Mouse (Mus musculus) embryonic facial prominence, embryonic 10.5 days (tissue): ENCODE measurements around the gene Fam193b. TPM values are rescaled to one million over a fixed set of nuclear protein-coding genes. Genes with fewer than 3 reads are reported as not detected.
"Not testable (repeated sequence)": the region's sequence is repeated elsewhere in the genome, so short reads cannot be mapped to it uniquely, and the experiment has no call there.

Experiments
- DNase-seq: peaks from one replicate; pipeline ENCODE4 v3.0.0-alpha.2; 2017; ENCODE audit warnings: low spot score
- H3K27ac ChIP-seq: fragments of 300-500 bp; sonication (generic); replicated peaks from 2 replicates; pipeline ENCODE4 v1.5.1; 2016; ENCODE audit warnings: mild to moderate bottlenecking
- H3K27me3 ChIP-seq: fragments of 300-500 bp; sonication (generic); replicated peaks from 2 replicates; pipeline ENCODE4 v1.6.1; 2016; ENCODE audit warnings: low read depth, mild to moderate bottlenecking; ENCODE audit not compliant: poor library complexity, severe bottlenecking
- H3K36me3 ChIP-seq: fragments of 300-500 bp; sonication (generic); replicated peaks from 2 replicates; pipeline ENCODE4 v1.6.1; 2016; ENCODE audit warnings: mild to moderate bottlenecking, moderate library complexity
- H3K4me1 ChIP-seq: fragments of 300-500 bp; sonication (generic); 2 replicates; pipeline ENCODE4 v1.6.1; 2016
- H3K4me3 ChIP-seq: fragments of 300-500 bp; sonication (generic); 2 replicates; pipeline ENCODE4 v1.5.1; 2016; ENCODE audit warnings: mild to moderate bottlenecking, moderate library complexity
- H3K9me3 ChIP-seq: fragments of 300-500 bp; sonication (generic); 2 replicates; pipeline ENCODE4 v1.6.1; 2016; ENCODE audit warnings: mild to moderate bottlenecking
- WGBS: fragments of 180-500 bp; shearing (Covaris S2); methylation state at CpG from one replicate; pipeline ENCODE4 v1.1.7; 2016; 5-methylcytosine and 5-hydroxymethylcytosine counted together
- polyA plus RNA-seq: library from polyadenylated mRNA; unstranded; fragments of >200 nt; fragmentation: Nextera tagmentation; extraction: Ambion mirVana; gene quantifications from 2 replicates; pipeline ENCODE4 v1.2.1, GENCODE M21; 2016

The Fam193b gene
- polyA plus RNA-seq, 1 experiment from 2014 or later: 62.7 TPM

DNA sequence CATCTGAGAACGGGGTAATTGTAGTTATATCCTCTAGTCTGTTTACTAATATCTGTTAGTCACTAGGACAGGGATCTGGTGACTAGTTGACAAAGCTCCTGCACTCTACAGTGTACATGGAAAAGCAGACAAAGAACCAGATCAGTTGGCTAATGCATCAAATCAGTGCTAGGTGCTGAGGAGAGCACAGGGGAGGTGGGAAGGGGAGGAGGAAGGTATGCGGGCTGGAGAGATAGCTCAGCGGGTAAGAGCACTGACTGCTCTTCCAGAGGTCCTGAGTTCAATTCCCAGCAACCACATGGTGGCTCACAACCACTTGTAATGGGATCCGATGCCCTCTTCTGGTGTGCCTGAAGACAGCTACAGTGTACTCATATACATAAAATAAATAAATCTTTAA lies 2.4 kb downstream of the Fam193b start:
- H3K4me3 ChIP-seq, H3K9me3 ChIP-seq, H3K27ac ChIP-seq, DNase-seq, H3K27me3 ChIP-seq: not testable (repeated sequence)
- Histone ChIP-seq H3K36me3 (peaks cover 58% of the 10 kb centered on the region), H3K4me1 (peaks cover 31% of the 10 kb centered on the region)
- 93% methylated on average over 4 of the region's 4 CpGs for WGBS

DNA sequence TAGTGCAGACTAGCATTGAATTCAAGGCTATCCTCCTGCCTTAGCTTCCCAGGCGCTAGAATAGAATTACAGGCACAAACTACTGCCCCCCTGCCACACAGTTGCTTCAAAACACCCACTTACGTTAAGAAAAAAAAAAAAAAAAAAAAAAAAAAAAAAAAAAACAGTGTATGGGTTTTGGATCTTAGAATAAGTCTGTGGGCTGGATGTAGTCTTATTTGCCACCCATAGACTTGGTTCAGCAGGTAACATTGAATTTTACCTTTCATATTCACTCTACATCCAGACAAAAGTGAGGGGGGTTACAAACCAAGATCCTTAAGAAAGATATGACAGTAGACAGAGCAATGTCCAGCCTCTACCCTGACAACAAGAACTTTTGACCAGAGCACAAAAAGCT lies 3.0 kb downstream of the Fam193b start:
- 85% methylated on average over 2 of the region's 2 CpGs for WGBS
- H3K4me3 ChIP-seq: no peak overlapping the region

DNA sequence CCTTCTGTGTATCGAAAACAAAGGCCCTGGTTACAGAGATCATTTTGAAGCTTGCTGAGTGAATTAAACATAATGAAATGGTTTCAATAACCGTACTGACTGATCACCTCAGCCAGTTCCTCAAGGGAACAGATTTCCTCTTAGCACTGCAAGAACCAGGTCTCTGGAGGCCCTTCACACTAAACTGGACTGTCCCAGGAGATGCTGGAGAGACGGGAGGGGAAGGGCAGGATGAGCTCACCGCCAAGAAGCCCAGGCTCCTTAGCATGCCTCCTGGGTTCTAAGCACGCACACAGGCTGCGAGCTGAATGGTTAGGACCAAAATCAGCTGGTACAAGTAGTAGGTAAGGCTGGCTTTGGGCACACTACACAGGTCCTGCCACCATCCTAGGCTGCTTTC lies 3.9 kb downstream of the Fam193b start:
- DNase-seq: no peak
- peaks cover 73% of the 10 kb centered on the region for H3K36me3 ChIP-seq
- WGBS: 94% methylated on average over 6 of the region's 6 CpGs

More for the DNA sequence above, 3.0 kb downstream of the Fam193b start:
- DNase-seq: no peak
- Histone ChIP-seq H3K36me3 (peaks cover 64% of the 10 kb centered on the region), H3K4me1 (peaks cover 31% of the 10 kb centered on the region), H3K27me3 (no peaks in the 10 kb centered on the region), H3K9me3 (no peaks in the 10 kb centered on the region), H3K27ac (no peak overlapping the region)

GRCm38 (mm10) chr13:55563266-55563879 lies 7.5 kb downstream of the Fam193b start:
- 82% methylated on average over 7 of the region's 7 CpGs for WGBS
- no peak for DNase-seq

More for the DNA sequence above, 3.9 kb downstream of the Fam193b start:
- H3K4me3 ChIP-seq: no peak overlapping the region
- H3K9me3 ChIP-seq: no peaks in the 10 kb centered on the region
- H3K27me3 ChIP-seq: no peaks in the 10 kb centered on the region
- H3K4me1 ChIP-seq: peaks cover 27% of the 10 kb centered on the region
- H3K27ac ChIP-seq: no peak overlapping the region

GRCm38 (mm10) chr13:55557499-55557898 lies 13.4 kb downstream of the Fam193b start:
- H3K4me1 ChIP-seq: no peaks in the 10 kb centered on the region
- no peak for DNase-seq
- H3K27me3 ChIP-seq: no peaks in the 10 kb centered on the region
- H3K4me3 ChIP-seq: no peak overlapping the region
- no peak overlapping the region for H3K27ac ChIP-seq
- H3K36me3 ChIP-seq: peaks cover 84% of the 10 kb centered on the region
- 91% methylated on average over 6 of the region's 6 CpGs for WGBS
- H3K9me3 ChIP-seq: no peaks in the 10 kb centered on the region

More at GRCm38 (mm10) chr13:55563266-55563879, 7.5 kb downstream of the Fam193b start:
- no peaks in the 10 kb centered on the region for H3K27me3 ChIP-seq
- H3K27ac ChIP-seq: no peak overlapping the region
- H3K4me3 ChIP-seq: no peak overlapping the region
- no peaks in the 10 kb centered on the region for H3K9me3 ChIP-seq
- 0 out of 2 replicates have a peak, but pooled peaks cover 6% of the 10 kb centered on the region for H3K4me1 ChIP-seq
- H3K36me3 ChIP-seq: peaks cover 86% of the 10 kb centered on the region

GRCm38 (mm10) chr13:55555921-55556320 lies 15.0 kb downstream of the Fam193b start:
- Histone ChIP-seq H3K9me3 (no peaks in the 10 kb centered on the region), H3K27ac (no peak overlapping the region), H3K27me3 (no peaks in the 10 kb centered on the region), H3K4me1 (no peaks in the 10 kb centered on the region), H3K36me3 (peaks cover 84% of the 10 kb centered on the region), H3K4me3 (no peak overlapping the region)
- 92% methylated on average over 9 of the region's 9 CpGs for WGBS
- DNase-seq: no peak

- WGBS: 91% methylated on average over 15 of the region's 15 CpGs
- no peak overlapping the region for H3K4me3 ChIP-seq
- no peak for DNase-seq
- H3K27me3 ChIP-seq: no peaks in the 10 kb centered on the region
- no peaks in the 10 kb centered on the region for H3K4me1 ChIP-seq
- peaks cover 100% of the 10 kb centered on the region for H3K36me3 ChIP-seq
- H3K9me3 ChIP-seq: no peaks in the 10 kb centered on the region
- no peak overlapping the region for H3K27ac ChIP-seq
These were observed 21.9 kb downstream of the Fam193b start for GRCm38 (mm10) chr13:55549061-55549460.

GRCm38 (mm10) chr13:55548426-55548825 lies 22.5 kb downstream of the Fam193b start:
- DNase-seq: no peak
- 89% methylated on average over 5 of the region's 5 CpGs for WGBS
- Histone ChIP-seq H3K27ac (no peak overlapping the region), H3K4me3 (no peak overlapping the region), H3K27me3 (no peaks in the 10 kb centered on the region), H3K9me3 (no peaks in the 10 kb centered on the region), H3K4me1 (no peaks in the 10 kb centered on the region), H3K36me3 (peaks cover 100% of the 10 kb centered on the region)

DNA sequence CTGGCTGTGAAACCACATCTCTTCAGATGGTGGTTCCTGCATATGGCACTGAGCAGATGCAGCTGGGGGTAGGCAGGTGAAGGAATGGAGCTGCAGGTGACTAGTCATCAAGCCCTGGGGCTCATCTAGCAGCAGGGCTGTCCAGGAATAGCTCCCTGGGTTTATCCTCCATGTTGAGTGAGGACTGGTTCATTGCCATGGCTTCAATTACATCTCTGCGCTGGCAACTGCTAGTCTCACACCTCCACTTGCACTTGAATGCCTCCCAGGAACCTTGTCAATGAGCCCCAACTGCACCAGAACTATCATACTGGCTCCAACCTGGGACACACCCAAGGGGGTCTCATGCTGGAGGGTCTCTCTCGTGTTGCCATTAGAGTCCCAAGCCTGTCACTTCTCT lies 23.0 kb downstream of the Fam193b start:
- Histone ChIP-seq H3K36me3 (peaks cover 100% of the 10 kb centered on the region), H3K4me3 (no peak overlapping the region), H3K4me1 (no peaks in the 10 kb centered on the region), H3K9me3 (no peaks in the 10 kb centered on the region), H3K27me3 (no peaks in the 10 kb centered on the region), H3K27ac (no peak overlapping the region)
- WGBS: 89% methylated on average over 2 of the region's 2 CpGs
- no peak for DNase-seq

DNA sequence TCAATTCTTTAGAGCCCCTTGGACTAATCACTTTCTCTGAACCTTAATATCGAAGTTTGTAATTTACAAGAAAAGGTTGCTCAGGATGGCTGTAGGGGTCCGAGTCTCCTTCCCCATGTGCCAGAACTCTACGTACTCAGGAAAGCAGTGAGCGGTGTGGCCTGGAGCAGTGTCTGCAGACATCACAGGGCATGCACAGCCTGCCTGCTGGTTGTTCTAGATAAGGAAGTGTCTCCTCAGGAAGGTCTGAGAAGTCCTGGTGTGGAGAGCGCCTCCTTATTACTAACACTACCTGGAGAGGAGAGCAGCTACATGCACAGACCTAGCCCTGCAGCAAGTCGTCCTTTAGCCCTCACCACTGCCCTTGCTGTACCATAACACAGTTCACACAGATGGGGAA lies 26.1 kb downstream of the Fam193b start:
- Histone ChIP-seq H3K27me3 (no peaks in the 10 kb centered on the region), H3K36me3 (peaks cover 100% of the 10 kb centered on the region), H3K27ac (no peak overlapping the region), H3K9me3 (no peaks in the 10 kb centered on the region), H3K4me3 (no peak overlapping the region), H3K4me1 (no peaks in the 10 kb centered on the region)
- DNase-seq: no peak
- 92% methylated on average over 6 of the region's 6 CpGs for WGBS

- peaks cover 100% of the 10 kb centered on the region for H3K36me3 ChIP-seq
These were observed 27.5 kb downstream of the Fam193b start for GRCm38 (mm10) chr13:55543447-55543846.

DNA sequence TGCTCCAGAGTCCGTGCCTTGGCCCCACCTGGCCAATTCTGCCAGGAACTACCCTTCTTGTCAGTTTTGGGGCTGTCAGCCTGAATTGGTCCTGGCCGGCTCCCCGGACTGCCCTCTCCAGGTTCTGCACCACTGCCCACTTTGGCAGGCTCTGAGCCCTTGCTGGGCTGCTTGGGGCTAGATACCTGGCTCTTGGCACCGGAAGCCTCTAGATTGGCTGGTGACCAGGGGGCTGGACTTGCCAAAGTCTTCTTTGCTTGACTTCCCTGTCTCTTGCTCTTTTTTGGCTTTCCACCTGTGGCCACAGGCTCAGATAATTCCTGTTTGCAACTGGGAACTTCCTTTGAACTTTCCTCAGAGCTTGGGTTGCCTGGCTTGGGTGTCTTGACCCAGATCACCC lies 28.0 kb downstream of the Fam193b start:
- Histone ChIP-seq H3K27me3 (no peaks in the 10 kb centered on the region), H3K4me3 (peak overlapping the region; percentile 1; the same call in 1 of the 2 replicates), H3K27ac (no peak overlapping the region), H3K36me3 (peaks cover 100% of the 10 kb centered on the region), H3K4me1 (no peaks in the 10 kb centered on the region), H3K9me3 (no peaks in the 10 kb centered on the region)
- 96% methylated on average over 4 of the region's 4 CpGs for WGBS
- DNase-seq: no peak

More at GRCm38 (mm10) chr13:55543447-55543846, 27.5 kb downstream of the Fam193b start:
- Histone ChIP-seq H3K4me3 (no peak overlapping the region), H3K4me1 (no peaks in the 10 kb centered on the region), H3K9me3 (no peaks in the 10 kb centered on the region), H3K27ac (no peak overlapping the region), H3K27me3 (no peaks in the 10 kb centered on the region)
- DNase-seq: no peak
- 94% methylated on average over 8 of the region's 8 CpGs for WGBS

DNA sequence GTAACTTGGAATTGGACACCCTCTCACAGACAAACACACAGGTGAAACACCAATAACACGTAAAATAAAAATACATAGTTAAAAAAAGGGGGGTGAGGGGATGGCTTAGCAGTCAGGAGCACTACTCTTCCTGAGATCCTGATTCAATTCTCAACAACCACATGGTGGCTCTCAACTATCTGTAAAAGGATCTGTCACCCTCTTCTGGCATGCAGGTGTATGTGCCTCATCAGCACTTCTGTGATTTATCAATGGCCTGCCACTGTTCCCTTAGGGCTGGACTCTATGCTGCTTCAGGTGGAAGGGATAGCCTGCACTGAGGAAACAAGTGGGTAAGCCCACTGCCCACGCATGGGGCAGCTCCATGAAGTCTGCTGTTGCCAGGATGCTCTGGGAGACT lies 30.0 kb downstream of the Fam193b start:
- Histone ChIP-seq H3K4me3 (no peak overlapping the region), H3K36me3 (peaks cover 87% of the 10 kb centered on the region), H3K4me1 (peaks cover 6% of the 10 kb centered on the region), H3K27me3 (no peaks in the 10 kb centered on the region), H3K27ac (no peak overlapping the region), H3K9me3 (no peaks in the 10 kb centered on the region)
- 92% methylated on average over 2 of the region's 2 CpGs for WGBS
- no peak for DNase-seq
